Mouse (Mus musculus): ENCODE results near the gene Gm525.

- TF ChIP-seq CTCF (IDR thresholded peaks at IDR 0.05; ENCODE audit: extremely low read depth, insufficient read depth, low read length) (no peak), POLR2A (IDR thresholded peaks at IDR 0.05; ENCODE audit: extremely low read depth, insufficient read depth, low read length) (no peak)
Observed at GRCm38 (mm10) chr11:89035552-89035951, 38.1 kb upstream of the Gm525 start.

Data from cortical plate, adult 2 months (tissue).